Mouse (Mus musculus) liver, embryonic 16.5 days (tissue): ENCODE results near the gene Slc16a1. TPM values are rescaled to one million over a fixed set of nuclear protein-coding genes. Genes with fewer than 3 reads are reported as not detected.
"Not testable (repeated sequence)": the region's sequence is repeated elsewhere in the genome, so short reads cannot be mapped to it uniquely, and the experiment has no call there.

Experiments used
- ATAC-seq: fragments of 200-750 bp; cut with Nextera tagmentation; 2 replicates; pipeline ENCODE4 v1.8.0; 2017; ENCODE audit warnings: low read depth, mild to moderate bottlenecking, moderate number of reproducible peaks, moderate library complexity
- H3K27ac ChIP-seq: fragments of 300-500 bp; sonication (generic); 2 replicates; pipeline ENCODE4 v1.5.1; 2014; ENCODE audit warnings: mild to moderate bottlenecking, low read length
- H3K27me3 ChIP-seq: fragments of 300-500 bp; sonication (generic); 2 replicates; pipeline ENCODE4 v1.6.1; 2014; ENCODE audit warnings: low read depth, low read length, mixed read lengths; ENCODE audit not compliant: control insufficient read depth, insufficient read depth
- H3K36me3 ChIP-seq: fragments of 300-500 bp; sonication (generic); 2 replicates; pipeline ENCODE4 v1.6.1; 2014; ENCODE audit warnings: mild to moderate bottlenecking; ENCODE audit not compliant: control insufficient read depth, insufficient read depth
- H3K4me1 ChIP-seq: fragments of 300-500 bp; sonication (generic); 2 replicates; pipeline ENCODE4 v1.6.1; 2014; ENCODE audit warnings: low read depth, low read length, mixed read lengths; ENCODE audit not compliant: control insufficient read depth
- H3K4me2 ChIP-seq: fragments of 300-500 bp; sonication (generic); 2 replicates; pipeline ENCODE4 v1.6.1; 2014; ENCODE audit warnings: low read depth, low read length, mixed read lengths
- H3K4me3 ChIP-seq: fragments of 300-500 bp; sonication (generic); 2 replicates; pipeline ENCODE4 v1.5.1; 2014; ENCODE audit warnings: low read depth, mild to moderate bottlenecking, low read length
- H3K9ac ChIP-seq: fragments of 300-500 bp; sonication (generic); 2 replicates; pipeline ENCODE4 v1.6.1; 2014; ENCODE audit warnings: low read depth, low read length
- H3K9me3 ChIP-seq: fragments of 300-500 bp; sonication (generic); replicated peaks from 2 replicates; pipeline ENCODE4 v1.6.1; 2016; ENCODE audit warnings: low read length; ENCODE audit not compliant: control insufficient read depth
- WGBS: fragments of 180-500 bp; shearing (Covaris S2); extraction: QIAGEN DNeasy Blood & Tissue Kit; methylation state at CpG from one replicate; pipeline ENCODE4 v1.1.7; 2014; ENCODE audit not compliant: insufficient replicate concordance; 5-methylcytosine and 5-hydroxymethylcytosine counted together
- polyA plus RNA-seq: library from polyadenylated mRNA; unstranded; fragments of >200 nt; fragmentation: Nextera tagmentation; extraction: Ambion mirVana; gene quantifications from 2 replicates; pipeline ENCODE4 v1.2.1, GENCODE M21; 2015

Gene Slc16a1
- polyA plus RNA-seq, 1 experiment from 2014 or later = 87.5 TPM

GRCm38 (mm10) chr3:104667451-104667850 lies 29.0 kb downstream of the Slc16a1 start:
- no peak overlapping the region for H3K4me3 ChIP-seq
- no peak overlapping the region for H3K4me2 ChIP-seq
- WGBS = 62% methylated on average over 10 of the region's 10 CpGs
- H3K27ac ChIP-seq = no peak overlapping the region
- H3K36me3 ChIP-seq = no peaks in the 10 kb centered on the region
- H3K27me3 ChIP-seq = no peaks in the 10 kb centered on the region
- no peak overlapping the region for H3K9ac ChIP-seq
- H3K4me1 ChIP-seq = peaks cover 44% of the 10 kb centered on the region
- no peaks in the 10 kb centered on the region for H3K9me3 ChIP-seq
- ATAC-seq = no peak

DNA sequence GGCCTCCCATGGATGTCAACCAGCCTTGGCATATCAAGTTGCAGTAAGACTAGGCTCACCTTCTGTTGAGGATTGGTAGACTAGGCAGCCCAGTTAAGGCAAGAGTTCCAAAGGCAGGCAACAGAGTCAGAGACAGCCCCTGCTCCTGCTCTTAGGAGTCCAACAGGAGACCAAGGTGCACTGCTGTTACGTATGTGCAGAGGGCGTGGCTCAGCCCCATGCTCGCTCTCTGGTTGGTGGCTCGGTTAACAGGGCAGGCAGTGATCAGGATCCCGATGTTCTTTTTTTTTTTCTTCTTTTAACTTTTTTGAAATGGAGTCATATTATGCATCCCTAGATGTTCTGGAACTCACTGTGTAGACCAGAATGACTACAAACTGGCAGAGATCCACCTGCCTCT lies 30.5 kb downstream of the Slc16a1 start:
- no peaks in the 10 kb centered on the region for H3K27me3 ChIP-seq
- H3K27ac ChIP-seq = peak overlapping the region; percentile 40; the same call in 1 of the 2 replicates
- no peak overlapping the region for H3K4me3 ChIP-seq
- 0 out of 2 replicates have a peak, but pooled peaks have one; percentile 17 for ATAC-seq
- 55% methylated on average over 5 of the region's 5 CpGs for WGBS
- no peaks in the 10 kb centered on the region for H3K36me3 ChIP-seq
- no peaks in the 10 kb centered on the region for H3K9me3 ChIP-seq
- H3K9ac ChIP-seq = no peak overlapping the region
- 0 out of 2 replicates have a peak overlapping the region, but pooled peaks have one; percentile 7 for H3K4me2 ChIP-seq
- peaks cover 53% of the 10 kb centered on the region for H3K4me1 ChIP-seq

GRCm38 (mm10) chr3:104669856-104670182 lies 31.4 kb downstream of the Slc16a1 start:
- peak overlapping the region; percentile 44 for H3K4me2 ChIP-seq

DNA sequence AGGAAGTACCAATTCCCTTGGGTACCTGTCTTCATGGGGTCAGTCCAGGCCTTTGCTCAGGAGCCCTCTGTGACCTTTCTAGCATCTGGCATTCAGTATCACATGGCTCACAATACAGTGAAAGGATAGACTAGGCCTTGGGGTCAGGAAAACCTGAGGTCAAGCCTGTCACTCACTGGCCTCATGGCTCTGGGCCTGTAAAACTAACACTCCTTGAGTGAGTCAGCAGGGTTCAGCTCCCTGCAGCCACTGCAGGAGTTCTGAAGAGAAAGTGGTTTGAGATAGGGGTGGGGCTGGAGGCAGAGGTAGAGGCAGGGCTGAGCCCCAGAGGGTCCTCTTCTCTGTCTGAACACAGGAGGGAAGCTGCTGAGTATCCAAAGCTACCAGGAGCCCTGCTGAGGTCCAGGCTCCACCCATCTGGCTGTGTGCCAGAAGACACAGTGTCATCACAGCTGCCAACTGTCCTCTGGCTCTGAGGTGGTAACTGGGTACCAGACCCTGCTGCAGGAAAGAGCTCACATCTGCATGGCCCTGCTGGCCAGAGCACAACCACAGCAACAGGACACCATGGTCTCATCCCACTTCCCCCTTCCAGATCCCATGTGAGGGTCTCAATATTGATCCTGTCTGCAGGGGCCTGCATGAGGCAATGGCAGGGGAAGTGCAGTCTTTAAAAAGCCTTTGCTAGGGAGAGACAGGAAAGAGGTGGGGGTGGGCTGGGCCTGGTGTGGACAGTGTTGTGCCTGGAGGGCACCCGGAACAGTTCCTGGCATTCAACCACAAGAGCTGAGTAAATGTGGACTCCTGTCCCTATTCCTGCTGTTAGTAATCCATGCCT lies 31.9 kb downstream of the Slc16a1 start:
- 10% methylated on average over 1 of the region's 1 CpGs for WGBS
- Histone ChIP-seq H3K9ac (peak overlapping the region; percentile 63), H3K4me2 (peak overlapping the region; percentile 44), H3K27ac (peak overlapping the region; percentile 95), H3K4me1 (peaks cover 67% of the 10 kb centered on the region)
- not testable (repeated sequence) for H3K4me3 ChIP-seq, H3K36me3 ChIP-seq, H3K9me3 ChIP-seq, H3K27me3 ChIP-seq
- peak; percentile 59 for ATAC-seq

More at GRCm38 (mm10) chr3:104669856-104670182, 31.4 kb downstream of the Slc16a1 start:
- Histone ChIP-seq H3K4me3 (no peak overlapping the region), H3K9me3 (no peaks in the 10 kb centered on the region), H3K27ac (peak overlapping the region; percentile 91), H3K36me3 (no peaks in the 10 kb centered on the region), H3K9ac (peak overlapping the region; percentile 63), H3K27me3 (no peaks in the 10 kb centered on the region), H3K4me1 (peaks cover 62% of the 10 kb centered on the region)
- ATAC-seq = no peak
- 46% methylated on average over 1 of the region's 1 CpGs for WGBS

GRCm38 (mm10) chr3:104671543-104671942 lies 33.1 kb downstream of the Slc16a1 start:
- H3K9ac ChIP-seq = peak overlapping the region; percentile 68
- peaks cover 70% of the 10 kb centered on the region for H3K4me1 ChIP-seq
- H3K9me3 ChIP-seq = no peaks in the 10 kb centered on the region
- ATAC-seq = peak; percentile 82
- no peaks in the 10 kb centered on the region for H3K27me3 ChIP-seq
- no peaks in the 10 kb centered on the region for H3K36me3 ChIP-seq
- 26% methylated on average over 6 of the region's 6 CpGs for WGBS
- H3K4me3 ChIP-seq = peak overlapping the region; percentile 36
- H3K4me2 ChIP-seq = peak overlapping the region; percentile 81
- H3K27ac ChIP-seq = peak overlapping the region; percentile 95

GRCm38 (mm10) chr3:104672041-104672440 lies 33.6 kb downstream of the Slc16a1 start:
- H3K4me2 ChIP-seq = peak overlapping the region; percentile 81
- ATAC-seq = no peak
- H3K4me1 ChIP-seq = peaks cover 70% of the 10 kb centered on the region

DNA sequence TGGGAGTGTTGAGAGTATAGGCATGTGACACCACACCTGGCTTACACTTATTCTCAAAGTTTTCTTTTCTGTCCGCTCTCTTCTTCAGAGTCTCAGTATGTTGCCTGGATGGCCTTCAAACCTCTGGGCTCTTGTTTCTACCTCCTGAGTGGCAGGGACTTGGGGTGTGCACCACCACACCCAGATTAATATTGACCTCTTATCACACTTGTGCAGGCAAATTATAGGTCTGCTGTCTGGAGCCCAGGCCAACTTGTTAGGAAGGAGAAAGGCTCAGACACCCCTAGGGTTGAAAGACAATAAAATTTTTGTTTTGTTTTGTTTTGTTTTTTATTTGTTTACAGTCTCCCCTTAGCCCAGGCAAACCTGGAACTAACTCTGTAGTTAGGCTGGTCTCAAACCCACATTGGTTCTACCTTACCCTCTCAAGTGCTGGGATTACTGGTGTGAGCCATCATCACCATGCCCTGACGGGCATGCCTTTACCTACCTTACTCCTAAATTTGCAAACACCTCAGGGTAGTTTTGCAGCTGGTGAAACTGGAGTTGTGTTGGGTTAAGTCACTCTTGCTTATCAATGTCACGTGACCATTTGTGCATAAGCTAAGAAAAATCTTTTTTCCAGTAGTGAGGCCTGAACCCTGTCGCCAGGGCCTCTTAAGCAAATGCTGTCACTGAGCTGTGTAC lies 35.3 kb downstream of the Slc16a1 start:
- H3K27me3 ChIP-seq = no peaks in the 10 kb centered on the region
- peak overlapping the region; percentile 95 for H3K27ac ChIP-seq
- no peaks in the 10 kb centered on the region for H3K36me3 ChIP-seq
- H3K4me3 ChIP-seq = peak overlapping the region; percentile 14
- 28% methylated on average over 4 of the region's 4 CpGs for WGBS
- H3K9me3 ChIP-seq = no peaks in the 10 kb centered on the region
- peaks cover 63% of the 10 kb centered on the region for H3K4me1 ChIP-seq
- ATAC-seq = peak; percentile 77
- H3K9ac ChIP-seq = peak overlapping the region; percentile 68
- peak overlapping the region; percentile 82 for H3K4me2 ChIP-seq

More at GRCm38 (mm10) chr3:104672041-104672440, 33.6 kb downstream of the Slc16a1 start:
- peak overlapping the region; percentile 95 for H3K27ac ChIP-seq
- peak overlapping the region; percentile 68 for H3K9ac ChIP-seq
- no peaks in the 10 kb centered on the region for H3K27me3 ChIP-seq
- H3K4me3 ChIP-seq = peak overlapping the region; percentile 36
- no peaks in the 10 kb centered on the region for H3K9me3 ChIP-seq
- WGBS = 24% methylated on average over 4 of the region's 4 CpGs
- H3K36me3 ChIP-seq = no peaks in the 10 kb centered on the region

DNA sequence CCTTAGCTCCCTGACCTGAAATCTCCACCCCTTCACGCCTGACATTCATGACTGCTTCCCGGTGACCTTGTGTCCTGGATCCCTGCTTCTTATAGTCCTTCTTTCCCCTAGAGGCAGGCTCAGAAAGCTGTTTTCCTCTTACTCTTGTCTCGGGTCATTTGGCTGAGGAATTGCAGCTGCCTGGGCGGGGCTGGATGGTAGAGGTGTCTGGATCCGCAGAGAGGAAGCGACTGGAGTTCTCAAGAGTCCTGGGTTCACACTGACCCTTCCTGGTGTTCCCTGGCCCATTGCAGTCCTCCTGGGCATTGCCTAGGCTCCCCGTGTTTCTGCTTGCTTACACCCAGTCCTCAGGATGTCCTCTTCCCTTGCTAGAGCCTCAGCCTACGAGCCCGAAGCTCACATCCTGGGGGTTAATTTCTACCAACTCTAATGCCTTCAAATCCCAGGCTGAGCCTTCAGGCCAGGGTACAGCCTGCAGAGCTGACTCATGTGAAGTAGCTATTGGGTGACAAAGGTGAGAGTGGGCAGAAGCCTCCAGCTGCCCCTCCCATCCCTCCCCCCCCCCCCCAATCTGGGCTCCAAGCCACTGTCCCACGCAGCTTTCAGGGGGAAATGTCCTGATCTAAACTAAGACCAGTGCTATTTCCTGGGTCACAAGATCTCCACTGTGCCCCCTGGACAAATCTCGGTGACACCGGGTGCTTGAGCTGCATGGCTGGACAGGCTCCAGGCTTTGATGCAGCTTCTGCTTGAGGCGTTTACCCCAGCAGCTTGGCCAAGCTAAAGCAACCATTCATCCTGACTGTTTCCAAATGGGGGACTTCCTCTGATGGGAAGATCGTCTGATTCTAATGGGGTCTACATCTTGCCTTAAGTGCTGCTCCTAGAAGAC lies 36.1 kb downstream of the Slc16a1 start:
- Histone ChIP-seq H3K36me3 (no peaks in the 10 kb centered on the region), H3K9me3 (no peaks in the 10 kb centered on the region), H3K4me1 (peaks cover 55% of the 10 kb centered on the region), H3K4me3 (peak overlapping the region; percentile 58), H3K4me2 (peak overlapping the region; percentile 82), H3K9ac (peak overlapping the region; percentile 61), H3K27ac (peak overlapping the region; percentile 95), H3K27me3 (no peaks in the 10 kb centered on the region)
- 42% methylated on average over 13 of the region's 14 CpGs for WGBS
- ATAC-seq = no peak
